Comparison of ENCODE assay signal across 8 mouse cellular contexts in the genomic region with DNA sequence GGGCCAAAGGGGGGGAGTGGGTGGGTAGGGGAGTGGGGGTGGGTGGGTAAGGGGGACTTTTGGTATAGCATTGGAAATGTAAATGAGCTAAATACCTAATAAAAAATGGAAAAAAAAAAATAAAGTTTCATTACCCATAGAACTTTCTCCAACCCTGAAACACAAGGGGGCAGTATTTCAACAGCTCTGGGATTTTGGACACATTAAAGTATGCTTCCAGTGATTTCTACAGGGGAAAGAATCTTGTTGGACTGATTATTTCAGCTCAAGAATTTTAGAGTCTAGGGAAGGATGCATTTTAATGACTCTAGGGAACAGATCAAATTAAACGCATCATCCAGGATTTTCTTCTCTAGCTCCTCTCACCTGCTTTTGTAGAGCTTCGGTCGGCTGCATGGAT.
DNase-seq lines count a peak whose midpoint lies in the region; ATAC-seq and TF ChIP-seq lines count a peak whose summit lies in the region.
"Not testable (repeated sequence)": the region's sequence is repeated elsewhere in the genome, so short reads cannot be mapped to it uniquely, and the experiment has no call there.

No protein-coding gene starts in this region.

- not testable (repeated sequence) for TF ChIP-seq EP300 in CH12.LX (IDR thresholded peaks at IDR 0.05; ENCODE audit: low read length); lung, postnatal 0 days (IDR thresholded peaks at IDR 0.05)

- not testable (repeated sequence) for H3K4me1 ChIP-seq in CH12.LX (ENCODE audit: control insufficient read depth in 1 of 2, insufficient read depth in 2 of 2); embryonic facial prominence, embryonic 14.5 days (ENCODE audit: control insufficient read depth, insufficient read depth, low read length); hindbrain, embryonic 11.5 days (replicated peaks; ENCODE audit: control insufficient read depth, insufficient read depth, low read length); lung, postnatal 0 days (ENCODE audit: insufficient read depth, low read depth, low read length)

- ATAC-seq in embryonic facial prominence, embryonic 14.5 days (ENCODE audit: low read depth); hindbrain, embryonic 11.5 days (ENCODE audit: low FRiP score); lung, postnatal 0 days: not testable (repeated sequence)

- TF ChIP-seq POLR2A in CH12.LX (IDR thresholded peaks at IDR 0.05; ENCODE audit: low read depth, low read length) = not testable (repeated sequence)

- in situ Hi-C loops in CH12.LX (cut with MboI; ENCODE audit: low pct_ligation_motif_present, low pct_unique_long_range_greater_than_20kb, low sequenced_read_pairs) = not testable (repeated sequence)

- dilution Hi-C loops in CH12.LX (cut with MboI; ENCODE audit: extremely low pct_ligation_motif_present, extremely low pct_unique_long_range_greater_than_20kb, low sequenced_read_pairs) = not testable (repeated sequence)

- not testable (repeated sequence) for H3K9me3 ChIP-seq in CH12.LX (replicated peaks; ENCODE audit: low read length); embryonic facial prominence, embryonic 14.5 days (ENCODE audit: control insufficient read depth, low read length); hindbrain, embryonic 11.5 days (ENCODE audit: control insufficient read depth, low read length); lung, postnatal 0 days (ENCODE audit: low read length)

- not testable (repeated sequence) for H3K9ac ChIP-seq in CH12.LX (ENCODE audit: insufficient read depth, low read depth); embryonic facial prominence, embryonic 14.5 days (ENCODE audit: low read depth, low read length); hindbrain, embryonic 11.5 days (ENCODE audit: low read depth, low read length); lung, postnatal 0 days (replicated peaks; ENCODE audit: low read depth)

- not testable (repeated sequence) for TF ChIP-seq CTCF in CH12.LX (conservative IDR thresholded peaks at IDR 0.05 in 1 of 2, IDR thresholded peaks at IDR 0.05 in 1 of 2; ENCODE audit: low read depth in 2 of 2, low read length in 2 of 2)
- peak; percentile 46 for TF ChIP-seq CTCF in lung, postnatal 0 days (IDR thresholded peaks at IDR 0.05)

- H3K79me2 ChIP-seq in CH12.LX (replicated peaks; ENCODE audit: control insufficient read depth, extremely low read depth, insufficient read depth, poor library complexity, severe bottlenecking) = not testable (repeated sequence)

- TF ChIP-seq RAD21 in CH12.LX (IDR thresholded peaks at IDR 0.05; ENCODE audit: low read depth, low read length) = peak; percentile 24

- not testable (repeated sequence) for H3K36me3 ChIP-seq in CH12.LX (replicated peaks in 1 of 2; ENCODE audit: control insufficient read depth in 1 of 2, insufficient read depth in 1 of 2, low read length in 1 of 2); embryonic facial prominence, embryonic 14.5 days (ENCODE audit: control insufficient read depth, insufficient read depth, low read length); hindbrain, embryonic 11.5 days (ENCODE audit: control insufficient read depth, insufficient read depth, low read length); lung, postnatal 0 days (ENCODE audit: insufficient read depth, low read length)

- DNase-seq in CH12.LX (ENCODE audit: extremely low read depth) = peak; percentile 11
- DNase-seq in WW6 (ENCODE audit: low read depth, low spot score) = peak; percentile 11
- DNase-seq in cerebellum, adult 9-10 months = peak; percentile 1
- DNase-seq in embryonic facial prominence, embryonic 14.5 days (ENCODE audit: low spot score) = peak; percentile 41
- DNase-seq in hindbrain, embryonic 11.5 days (ENCODE audit: low spot score) = peak; percentile 35
- peak; percentile 3 for DNase-seq in layer of hippocampus, adult 9-10 months (ENCODE audit: low spot score)
- DNase-seq in lung, postnatal 0 days (ENCODE audit: low spot score) = peak; percentile 7
- peak; percentile 31 for DNase-seq in retina, postnatal 1 day

- 70% methylated on average over 3 of the region's 3 CpGs for WGBS in embryonic facial prominence, embryonic 14.5 days
- 77% methylated on average over 3 of the region's 3 CpGs for WGBS in hindbrain, embryonic 11.5 days
- 82% methylated on average over 3 of the region's 3 CpGs for WGBS in lung, postnatal 0 days

- H3K4me2 ChIP-seq in CH12.LX (ENCODE audit: insufficient read depth, low read depth, poor library complexity, severe bottlenecking); embryonic facial prominence, embryonic 14.5 days (ENCODE audit: low read depth, low read length); hindbrain, embryonic 11.5 days (replicated peaks; ENCODE audit: low read depth, low read length); lung, postnatal 0 days (replicated peaks; ENCODE audit: low read depth, low read length): not testable (repeated sequence)

- H3K27ac ChIP-seq in CH12.LX (ENCODE audit: insufficient read depth, low read depth); embryonic facial prominence, embryonic 14.5 days (replicated peaks; ENCODE audit: low read depth, low read length); hindbrain, embryonic 11.5 days (ENCODE audit: low read depth, low read length); lung, postnatal 0 days (ENCODE audit: low read length): not testable (repeated sequence)

- not testable (repeated sequence) for H3K4me3 ChIP-seq in CH12.LX (replicated peaks in 1 of 3; ENCODE audit: low read depth in 2 of 3, low read length in 2 of 3, poor library complexity in 1 of 3); embryonic facial prominence, embryonic 14.5 days (ENCODE audit: low read depth, low read length); hindbrain, embryonic 11.5 days (ENCODE audit: low read depth, low read length); lung, postnatal 0 days (ENCODE audit: low read depth, low read length)

- H3K27me3 ChIP-seq in CH12.LX (replicated peaks); embryonic facial prominence, embryonic 14.5 days (replicated peaks; ENCODE audit: control insufficient read depth, insufficient read depth, low read length); hindbrain, embryonic 11.5 days (ENCODE audit: control insufficient read depth, insufficient read depth, low read length); lung, postnatal 0 days (replicated peaks; ENCODE audit: insufficient read depth, low read length): not testable (repeated sequence)
